Mouse (Mus musculus): ENCODE data around the gene Gm16181. TPM values are rescaled to one million over a fixed set of nuclear protein-coding genes. Genes with fewer than 3 reads are reported as not detected.

Gene Gm16181
- polyA plus RNA-seq, 1 experiment from 2014 or later, result 0.41 TPM

GRCm38 (mm10) chr17:35187345-35187744 is 33.3 kb upstream of the Gm16181 start:
- no peak overlapping the region for H3K9ac ChIP-seq
- 65% methylated on average over 4 of the region's 4 CpGs for WGBS
- no peak for ATAC-seq (ENCODE audit: insufficient number of reproducible peaks, low FRiP score, low TSS enrichment, low read depth)
- H3K4me2 ChIP-seq, result no peak overlapping the region
- H3K4me3 ChIP-seq, result no peak overlapping the region
- no peaks in the 10 kb centered on the region for H3K27me3 ChIP-seq
- no peaks in the 10 kb centered on the region for H3K9me3 ChIP-seq
- H3K4me1 ChIP-seq, result peaks cover 9% of the 10 kb centered on the region
- no peaks in the 10 kb centered on the region for H3K36me3 ChIP-seq
- peak overlapping the region; percentile 14; the same call in 1 of the 2 replicates for H3K27ac ChIP-seq

- ATAC-seq (ENCODE audit: insufficient number of reproducible peaks, low FRiP score, low TSS enrichment, low read depth), result no peak
These were observed 32.5 kb upstream of the Gm16181 start, which contains the start of gene Lst1 for GRCm38 (mm10) chr17:35187959-35188610. Lst1 (minus strand) TSS chr17:35188439.

GRCm38 (mm10) chr17:35189186-35189585 is 31.4 kb upstream of the Gm16181 start:
- H3K9ac ChIP-seq, result no peak overlapping the region
- peaks cover 5% of the 10 kb centered on the region for H3K27me3 ChIP-seq
- H3K36me3 ChIP-seq, result no peaks in the 10 kb centered on the region
- H3K4me1 ChIP-seq, result peaks cover 10% of the 10 kb centered on the region
- no peak overlapping the region for H3K4me2 ChIP-seq
- 68% methylated on average over 1 of the region's 1 CpGs for WGBS
- ATAC-seq (ENCODE audit: insufficient number of reproducible peaks, low FRiP score, low TSS enrichment, low read depth), result no peak
- no peak overlapping the region for H3K27ac ChIP-seq
- no peaks in the 10 kb centered on the region for H3K9me3 ChIP-seq
- no peak overlapping the region for H3K4me3 ChIP-seq

More at GRCm38 (mm10) chr17:35187959-35188610, 32.5 kb upstream of the Gm16181 start, which contains the start of gene Lst1:
- peaks cover 9% of the 10 kb centered on the region for H3K4me1 ChIP-seq
- H3K4me2 ChIP-seq, result no peak within 1 kb of the TSS
- no peak within 1 kb of the TSS for H3K9ac ChIP-seq
- WGBS, result 71% methylated on average over 7 of the region's 7 CpGs
- H3K36me3 ChIP-seq, result no peaks in the 10 kb centered on the region
- no peak within 1 kb of the TSS for H3K4me3 ChIP-seq
- H3K9me3 ChIP-seq, result no peaks in the 10 kb centered on the region
- no peaks in the 10 kb centered on the region for H3K27me3 ChIP-seq
- H3K27ac ChIP-seq, result peak within 1 kb of the TSS; percentile 14

GRCm38 (mm10) chr17:35190096-35190495 is 30.5 kb upstream of the Gm16181 start:
- peaks cover 14% of the 10 kb centered on the region for H3K27me3 ChIP-seq
- no peaks in the 10 kb centered on the region for H3K9me3 ChIP-seq
- H3K4me1 ChIP-seq, result peaks cover 19% of the 10 kb centered on the region
- H3K4me3 ChIP-seq, result no peak overlapping the region
- no peak overlapping the region for H3K27ac ChIP-seq
- no peak for ATAC-seq (ENCODE audit: insufficient number of reproducible peaks, low FRiP score, low TSS enrichment, low read depth)
- no peak overlapping the region for H3K4me2 ChIP-seq
- no peaks in the 10 kb centered on the region for H3K36me3 ChIP-seq
- H3K9ac ChIP-seq, result no peak overlapping the region
- WGBS, result 70% methylated on average over 4 of the region's 4 CpGs

- H3K4me1 ChIP-seq, result peaks cover 22% of the 10 kb centered on the region
- H3K36me3 ChIP-seq, result no peaks in the 10 kb centered on the region
- no peak overlapping the region for H3K9ac ChIP-seq
- no peak overlapping the region for H3K27ac ChIP-seq
- 62% methylated on average over 2 of the region's 2 CpGs for WGBS
- peaks cover 30% of the 10 kb centered on the region for H3K27me3 ChIP-seq
- no peaks in the 10 kb centered on the region for H3K9me3 ChIP-seq
- no peak for ATAC-seq (ENCODE audit: insufficient number of reproducible peaks, low FRiP score, low TSS enrichment, low read depth)
- H3K4me3 ChIP-seq, result no peak overlapping the region
- no peak overlapping the region for H3K4me2 ChIP-seq
These were observed 28.9 kb upstream of the Gm16181 start for GRCm38 (mm10) chr17:35191723-35192122.

GRCm38 (mm10) chr17:35192924-35193323 is 27.7 kb upstream of the Gm16181 start:
- 84% methylated on average over 5 of the region's 5 CpGs for WGBS
- H3K9me3 ChIP-seq, result no peaks in the 10 kb centered on the region
- H3K9ac ChIP-seq, result no peak overlapping the region
- H3K36me3 ChIP-seq, result no peaks in the 10 kb centered on the region
- H3K4me2 ChIP-seq, result no peak overlapping the region
- H3K27ac ChIP-seq, result no peak overlapping the region
- no peak for ATAC-seq (ENCODE audit: insufficient number of reproducible peaks, low FRiP score, low TSS enrichment, low read depth)
- H3K27me3 ChIP-seq, result peaks cover 34% of the 10 kb centered on the region
- H3K4me3 ChIP-seq, result no peak overlapping the region
- peaks cover 22% of the 10 kb centered on the region for H3K4me1 ChIP-seq

GRCm38 (mm10) chr17:35193881-35194843 is 26.5 kb upstream of the Gm16181 start, which contains the start of gene Ltb:
Ltb (plus strand) TSS chr17:35194439.
- Histone ChIP-seq H3K4me2 (peak within 1 kb of the TSS; percentile 87), H3K9ac (no peak within 1 kb of the TSS), H3K27me3 (peaks cover 38% of the 10 kb centered on the region), H3K9me3 (no peaks in the 10 kb centered on the region), H3K4me1 (peaks cover 22% of the 10 kb centered on the region), H3K4me3 (peak within 1 kb of the TSS; percentile 46), H3K27ac (no peak within 1 kb of the TSS), H3K36me3 (no peaks in the 10 kb centered on the region)
- no peak for ATAC-seq (ENCODE audit: insufficient number of reproducible peaks, low FRiP score, low TSS enrichment, low read depth)
- WGBS, result 57% methylated on average over 28 of the region's 28 CpGs

- Histone ChIP-seq H3K9me3 (no peaks in the 10 kb centered on the region), H3K36me3 (no peaks in the 10 kb centered on the region), H3K9ac (peak overlapping the region; percentile 52), H3K27ac (no peak overlapping the region), H3K4me1 (peaks cover 22% of the 10 kb centered on the region), H3K4me3 (peak overlapping the region; percentile 46), H3K4me2 (peak overlapping the region; percentile 87), H3K27me3 (peaks cover 41% of the 10 kb centered on the region)
- no peak for ATAC-seq (ENCODE audit: insufficient number of reproducible peaks, low FRiP score, low TSS enrichment, low read depth)
- 41% methylated on average over 19 of the region's 19 CpGs for WGBS
These were observed 25.6 kb upstream of the Gm16181 start for GRCm38 (mm10) chr17:35194844-35195630.

- WGBS, result 2% methylated on average over 66 of the region's 66 CpGs
- ATAC-seq (ENCODE audit: insufficient number of reproducible peaks, low FRiP score, low TSS enrichment, low read depth), result peak; percentile 73
- Histone ChIP-seq H3K9ac (peak overlapping the region; percentile 52), H3K27ac (no peak overlapping the region), H3K4me2 (peak overlapping the region; percentile 87), H3K4me3 (peak overlapping the region; percentile 46), H3K4me1 (peaks cover 22% of the 10 kb centered on the region), H3K36me3 (no peaks in the 10 kb centered on the region), H3K27me3 (peaks cover 47% of the 10 kb centered on the region), H3K9me3 (no peaks in the 10 kb centered on the region)
These were observed 24.9 kb upstream of the Gm16181 start for GRCm38 (mm10) chr17:35195631-35196320.

GRCm38 (mm10) chr17:35196321-35196641 is 24.4 kb upstream of the Gm16181 start:
- no peak for ATAC-seq (ENCODE audit: insufficient number of reproducible peaks, low FRiP score, low TSS enrichment, low read depth)
- peak overlapping the region; percentile 46 for H3K4me3 ChIP-seq
- WGBS, result 27% methylated on average over 9 of the region's 9 CpGs
- peaks cover 51% of the 10 kb centered on the region for H3K27me3 ChIP-seq
- no peak overlapping the region for H3K27ac ChIP-seq
- H3K36me3 ChIP-seq, result no peaks in the 10 kb centered on the region
- peaks cover 22% of the 10 kb centered on the region for H3K4me1 ChIP-seq
- no peak overlapping the region for H3K9ac ChIP-seq
- H3K9me3 ChIP-seq, result no peaks in the 10 kb centered on the region
- peak overlapping the region; percentile 87 for H3K4me2 ChIP-seq

- Histone ChIP-seq H3K9ac (no peak overlapping the region), H3K4me2 (no peak overlapping the region), H3K4me1 (peaks cover 26% of the 10 kb centered on the region), H3K27me3 (peaks cover 57% of the 10 kb centered on the region), H3K27ac (no peak overlapping the region), H3K9me3 (no peaks in the 10 kb centered on the region), H3K36me3 (no peaks in the 10 kb centered on the region), H3K4me3 (no peak overlapping the region)
- 35% methylated on average over 6 of the region's 6 CpGs for WGBS
- ATAC-seq (ENCODE audit: insufficient number of reproducible peaks, low FRiP score, low TSS enrichment, low read depth), result no peak
These were observed 23.5 kb upstream of the Gm16181 start for GRCm38 (mm10) chr17:35197126-35197525.

Measured in limb, embryonic 15.5 days (tissue).